Mouse (Mus musculus): ENCODE measurements at regions not wholly inside any gene's neighbourhood (a gene's known extent, or its start where the extent isn't known, plus 50 kb on each side); places are given as distances from the start of the nearest gene placed in this dataset.

GRCm38 (mm10) chr8:56700580-56701145 is 149.8 kb downstream of the Fbxo8 start:
- no peak for TF ChIP-seq POLR2A (IDR thresholded peaks at IDR 0.05; ENCODE audit: low read depth, low read length)
- no peak for TF ChIP-seq CTCF (conservative IDR thresholded peaks at IDR 0.05; ENCODE audit: insufficient read depth, insufficient read length, low read depth, low read length)

Data from kidney, adult 2 months (tissue).